Mouse (Mus musculus) liver, embryonic 12.5 days (tissue): ENCODE data around the gene Nuak2. TPM values are rescaled to one million over a fixed set of nuclear protein-coding genes. Genes with fewer than 3 reads are reported as not detected.

Experiments used
- ATAC-seq: fragments of 200-750 bp; cut with Nextera tagmentation; 2 replicates; pipeline ENCODE4 v1.8.0; 2017; ENCODE audit warnings: moderate number of reproducible peaks, mild to moderate bottlenecking, moderate library complexity
- H3K27ac ChIP-seq: fragments of 300-500 bp; sonication (generic); 2 replicates; pipeline ENCODE4 v1.5.1; 2016; ENCODE audit warnings: mild to moderate bottlenecking
- H3K27me3 ChIP-seq: fragments of 300-500 bp; sonication (generic); replicated peaks from 2 replicates; pipeline ENCODE4 v1.6.1; 2016; ENCODE audit warnings: mild to moderate bottlenecking, moderate library complexity
- H3K36me3 ChIP-seq: fragments of 300-500 bp; sonication (generic); 2 replicates; pipeline ENCODE4 v1.6.1; 2016; ENCODE audit warnings: mild to moderate bottlenecking, moderate library complexity
- H3K4me1 ChIP-seq: fragments of 300-500 bp; sonication (generic); 2 replicates; pipeline ENCODE4 v1.6.1; 2016
- H3K4me2 ChIP-seq: fragments of 300-500 bp; sonication (generic); 2 replicates; pipeline ENCODE4 v1.6.1; 2016; ENCODE audit warnings: mild to moderate bottlenecking, moderate library complexity
- H3K4me3 ChIP-seq: fragments of 300-500 bp; sonication (generic); 2 replicates; pipeline ENCODE4 v1.5.1; 2016; ENCODE audit warnings: mild to moderate bottlenecking, moderate library complexity
- H3K9ac ChIP-seq: fragments of 300-500 bp; sonication (generic); 2 replicates; pipeline ENCODE4 v1.6.1; 2016; ENCODE audit warnings: mild to moderate bottlenecking, moderate library complexity
- H3K9me3 ChIP-seq: fragments of 300-500 bp; sonication (generic); replicated peaks from 2 replicates; pipeline ENCODE4 v1.6.1; 2016; ENCODE audit warnings: mild to moderate bottlenecking, moderate library complexity
- WGBS: fragments of 180-500 bp; shearing (Covaris S2); methylation state at CpG from one replicate; pipeline ENCODE4 v1.1.7; 2016; ENCODE audit not compliant: insufficient replicate concordance; 5-methylcytosine and 5-hydroxymethylcytosine counted together
- polyA plus RNA-seq: library from polyadenylated mRNA; unstranded; fragments of >200 nt; fragmentation: Nextera tagmentation; extraction: Ambion mirVana; gene quantifications from 2 replicates; pipeline ENCODE4 v1.2.1, GENCODE M21; 2016

Nuak2 gene
- polyA plus RNA-seq, 1 experiment from 2014 or later, result 1.3 TPM

GRCm38 (mm10) chr1:132286735-132287134 is 29.2 kb upstream of the Nuak2 start:
- H3K9me3 ChIP-seq, result no peaks in the 10 kb centered on the region
- no peaks in the 10 kb centered on the region; the same call in 1 of the 2 replicates for H3K4me1 ChIP-seq
- no peak overlapping the region for H3K27ac ChIP-seq
- H3K27me3 ChIP-seq, result peaks cover 70% of the 10 kb centered on the region
- ATAC-seq, result no peak
- no peak overlapping the region for H3K9ac ChIP-seq
- WGBS, result 63% methylated on average over 1 of the region's 1 CpGs
- H3K4me2 ChIP-seq, result no peak overlapping the region
- no peaks in the 10 kb centered on the region for H3K36me3 ChIP-seq
- H3K4me3 ChIP-seq, result no peak overlapping the region

- Histone ChIP-seq H3K36me3 (no peaks in the 10 kb centered on the region), H3K4me2 (no peak overlapping the region), H3K27me3 (peaks cover 70% of the 10 kb centered on the region), H3K9ac (no peak overlapping the region), H3K4me1 (peaks cover 3% of the 10 kb centered on the region), H3K27ac (no peak overlapping the region), H3K9me3 (no peaks in the 10 kb centered on the region), H3K4me3 (no peak overlapping the region)
- WGBS, result 76% methylated on average over 2 of the region's 2 CpGs
- ATAC-seq, result no peak
These were observed 28.5 kb upstream of the Nuak2 start for GRCm38 (mm10) chr1:132287445-132287844.

GRCm38 (mm10) chr1:132287991-132288451 is 27.9 kb upstream of the Nuak2 start:
- no peak for ATAC-seq
- Histone ChIP-seq H3K4me1 (peaks cover 3% of the 10 kb centered on the region), H3K4me3 (no peak overlapping the region), H3K27ac (no peak overlapping the region), H3K27me3 (peaks cover 64% of the 10 kb centered on the region), H3K4me2 (no peak overlapping the region), H3K9me3 (no peaks in the 10 kb centered on the region), H3K36me3 (no peaks in the 10 kb centered on the region), H3K9ac (no peak overlapping the region)
- WGBS, result 33% methylated on average over 11 of the region's 11 CpGs

DNA sequence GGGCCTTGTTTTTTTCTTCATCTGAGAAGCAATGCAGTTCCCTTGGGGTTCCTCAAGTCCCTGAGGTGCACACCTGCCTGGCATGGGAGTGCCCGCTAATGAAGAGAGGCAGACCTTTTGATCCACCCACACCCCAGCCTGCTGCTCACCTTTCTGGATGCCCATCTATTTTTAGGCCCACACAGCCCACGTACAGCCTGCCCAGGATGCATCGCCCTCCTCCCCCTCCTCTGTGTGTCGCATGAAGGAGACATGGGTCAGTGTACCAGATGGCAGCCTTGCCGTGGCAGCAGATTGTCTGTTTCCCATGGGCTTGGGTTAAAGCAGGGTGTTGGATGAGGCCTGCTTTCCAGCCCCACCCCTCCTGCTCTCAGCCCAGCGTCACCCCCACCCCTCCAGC is 26.0 kb upstream of the Nuak2 start:
- Histone ChIP-seq H3K27me3 (peaks cover 68% of the 10 kb centered on the region), H3K36me3 (no peaks in the 10 kb centered on the region), H3K27ac (no peak overlapping the region), H3K4me2 (no peak overlapping the region), H3K4me3 (no peak overlapping the region), H3K4me1 (peaks cover 3% of the 10 kb centered on the region), H3K9me3 (no peaks in the 10 kb centered on the region), H3K9ac (no peak overlapping the region)
- ATAC-seq, result no peak
- 81% methylated on average over 6 of the region's 6 CpGs for WGBS

- peaks cover 76% of the 10 kb centered on the region for H3K27me3 ChIP-seq
- no peaks in the 10 kb centered on the region for H3K9me3 ChIP-seq
These were observed 24.8 kb upstream of the Nuak2 start for GRCm38 (mm10) chr1:132290921-132291675.

GRCm38 (mm10) chr1:132291706-132292105 is 24.2 kb upstream of the Nuak2 start:
- Histone ChIP-seq H3K36me3 (no peaks in the 10 kb centered on the region), H3K4me2 (no peak overlapping the region), H3K9ac (no peak overlapping the region), H3K27me3 (peaks cover 76% of the 10 kb centered on the region), H3K4me1 (peaks cover 3% of the 10 kb centered on the region), H3K27ac (no peak overlapping the region), H3K4me3 (no peak overlapping the region), H3K9me3 (no peaks in the 10 kb centered on the region)
- WGBS, result 51% methylated on average over 4 of the region's 4 CpGs
- no peak for ATAC-seq

More at GRCm38 (mm10) chr1:132290921-132291675, 24.8 kb upstream of the Nuak2 start:
- WGBS, result 54% methylated on average over 11 of the region's 11 CpGs
- Histone ChIP-seq H3K4me2 (no peak overlapping the region), H3K27ac (no peak overlapping the region), H3K4me3 (no peak overlapping the region), H3K4me1 (peaks cover 3% of the 10 kb centered on the region), H3K9ac (no peak overlapping the region), H3K36me3 (no peaks in the 10 kb centered on the region)
- no peak for ATAC-seq

- H3K4me1 ChIP-seq, result peaks cover 3% of the 10 kb centered on the region
- 45% methylated on average over 21 of the region's 21 CpGs for WGBS
These were observed 23.4 kb upstream of the Nuak2 start for GRCm38 (mm10) chr1:132292318-132293129.

GRCm38 (mm10) chr1:132295506-132295905 is 20.4 kb upstream of the Nuak2 start:
- Histone ChIP-seq H3K27ac (no peak overlapping the region), H3K4me3 (no peak overlapping the region), H3K9me3 (no peaks in the 10 kb centered on the region), H3K27me3 (peaks cover 86% of the 10 kb centered on the region), H3K36me3 (no peaks in the 10 kb centered on the region), H3K4me2 (no peak overlapping the region), H3K9ac (no peak overlapping the region), H3K4me1 (peaks cover 14% of the 10 kb centered on the region)
- 70% methylated on average over 7 of the region's 7 CpGs for WGBS
- ATAC-seq, result no peak

More at GRCm38 (mm10) chr1:132292318-132293129, 23.4 kb upstream of the Nuak2 start:
- no peaks in the 10 kb centered on the region for H3K9me3 ChIP-seq
- H3K27ac ChIP-seq, result no peak overlapping the region
- no peaks in the 10 kb centered on the region for H3K36me3 ChIP-seq
- H3K4me2 ChIP-seq, result no peak overlapping the region
- H3K4me3 ChIP-seq, result no peak overlapping the region
- no peak overlapping the region for H3K9ac ChIP-seq
- ATAC-seq, result no peak
- H3K27me3 ChIP-seq, result peaks cover 76% of the 10 kb centered on the region

DNA sequence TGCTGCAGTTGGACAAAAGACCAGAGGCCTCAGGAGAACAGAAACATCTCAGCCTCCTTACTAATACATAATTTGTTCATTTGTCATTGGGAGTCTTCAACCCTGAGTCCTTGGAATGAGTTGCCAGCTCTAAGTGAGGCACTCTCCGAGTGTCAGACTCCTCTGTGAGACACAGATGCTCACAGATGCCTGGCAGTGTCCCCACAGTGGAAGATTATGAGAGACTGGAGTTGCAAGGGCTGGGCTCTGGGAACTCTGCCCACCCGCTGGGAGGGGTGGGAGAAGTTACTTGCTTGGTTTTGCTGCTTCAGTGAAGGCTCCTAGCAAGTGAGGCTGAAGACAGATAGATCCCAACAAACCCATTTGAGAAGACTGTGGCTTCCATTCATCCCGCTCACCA is 19.9 kb upstream of the Nuak2 start:
- no peak overlapping the region for H3K4me2 ChIP-seq
- H3K4me1 ChIP-seq, result peaks cover 14% of the 10 kb centered on the region
- H3K27ac ChIP-seq, result no peak overlapping the region
- peaks cover 90% of the 10 kb centered on the region for H3K27me3 ChIP-seq
- H3K36me3 ChIP-seq, result no peaks in the 10 kb centered on the region
- H3K4me3 ChIP-seq, result no peak overlapping the region
- no peak for ATAC-seq
- no peaks in the 10 kb centered on the region for H3K9me3 ChIP-seq
- WGBS, result 51% methylated on average over 3 of the region's 3 CpGs
- H3K9ac ChIP-seq, result no peak overlapping the region

GRCm38 (mm10) chr1:132298425-132298800 is 17.5 kb upstream of the Nuak2 start, which contains the start of gene Klhdc8a:
TSS of gene Klhdc8a (plus strand) at chr1:132298626.
- peaks cover 95% of the 10 kb centered on the region for H3K27me3 ChIP-seq
- ATAC-seq, result no peak
- WGBS, result 3% methylated on average over 28 of the region's 28 CpGs

DNA sequence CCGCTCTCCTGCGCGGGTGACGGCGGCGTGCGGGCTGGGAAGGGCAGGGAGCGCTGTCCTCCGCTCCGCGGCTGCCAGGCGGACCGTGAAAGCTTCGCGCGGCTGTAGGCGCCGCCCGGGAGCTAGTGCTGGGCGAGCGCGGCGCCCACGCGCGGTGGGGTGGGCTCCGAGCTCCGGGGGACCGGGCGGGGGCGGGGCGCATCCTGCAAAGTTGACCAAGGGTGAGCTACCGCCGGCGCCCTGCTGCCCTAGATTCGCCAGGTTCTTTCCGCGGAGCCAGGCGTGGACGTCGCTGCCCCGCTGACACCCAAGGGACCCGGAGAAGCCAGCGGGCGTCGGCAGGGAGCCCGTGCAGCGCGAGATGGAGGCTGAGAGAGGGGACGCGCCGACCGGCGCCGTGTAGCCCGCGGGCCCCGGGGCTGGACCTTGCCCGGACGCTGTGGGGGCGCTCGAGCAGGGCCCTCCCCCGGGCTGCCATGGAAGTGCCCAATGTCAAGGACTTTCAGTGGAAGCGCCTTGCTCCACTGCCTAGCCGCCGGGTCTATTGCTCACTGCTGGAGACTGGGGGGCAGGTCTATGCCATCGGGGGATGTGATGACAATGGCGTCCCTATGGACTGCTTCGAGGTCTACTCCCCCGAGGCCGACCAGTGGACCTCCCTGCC is 17.0 kb upstream of the Nuak2 start:
- Histone ChIP-seq H3K9ac (peak overlapping the region; percentile 42), H3K4me1 (peaks cover 10% of the 10 kb centered on the region), H3K27ac (no peak overlapping the region), H3K4me3 (peak overlapping the region; percentile 45), H3K36me3 (no peaks in the 10 kb centered on the region), H3K4me2 (peak overlapping the region; percentile 77), H3K27me3 (peaks cover 95% of the 10 kb centered on the region), H3K9me3 (no peaks in the 10 kb centered on the region)
- ATAC-seq, result peak; percentile 22; the same call in 1 of the 2 replicates
- WGBS, result 2% methylated on average over 59 of the region's 71 CpGs

More at GRCm38 (mm10) chr1:132298425-132298800, 17.5 kb upstream of the Nuak2 start, which contains the start of gene Klhdc8a:
- Histone ChIP-seq H3K9ac (peak within 1 kb of the TSS; percentile 42), H3K9me3 (no peaks in the 10 kb centered on the region), H3K27ac (no peak within 1 kb of the TSS), H3K36me3 (no peaks in the 10 kb centered on the region), H3K4me2 (peak within 1 kb of the TSS; percentile 77), H3K4me1 (peaks cover 10% of the 10 kb centered on the region), H3K4me3 (peak within 1 kb of the TSS; percentile 45)
